Mouse (Mus musculus) embryonic facial prominence, embryonic 12.5 days (tissue): Measurements from ENCODE around the gene St13. TPM values are rescaled to one million over a fixed set of nuclear protein-coding genes. Genes with fewer than 3 reads are reported as not detected.

Experiments used
- ATAC-seq: fragments of 200-750 bp; cut with Nextera tagmentation; 2 replicates; pipeline ENCODE4 v1.8.0; 2017; ENCODE audit not compliant: insufficient number of reproducible peaks, insufficient read depth, low FRiP score, low TSS enrichment
- H3K27ac ChIP-seq: fragments of 300-500 bp; sonication (generic); 2 replicates; pipeline ENCODE4 v1.5.1; 2016; ENCODE audit warnings: mild to moderate bottlenecking
- H3K27me3 ChIP-seq: fragments of 300-500 bp; sonication (generic); 2 replicates; pipeline ENCODE4 v1.6.1; 2016; ENCODE audit warnings: mild to moderate bottlenecking, moderate library complexity
- H3K36me3 ChIP-seq: fragments of 300-500 bp; sonication (generic); 2 replicates; pipeline ENCODE4 v1.6.1; 2016; ENCODE audit warnings: mild to moderate bottlenecking
- H3K4me1 ChIP-seq: fragments of 300-500 bp; sonication (generic); 2 replicates; pipeline ENCODE4 v1.6.1; 2016
- H3K4me2 ChIP-seq: fragments of 300-500 bp; sonication (generic); replicated peaks from 2 replicates; pipeline ENCODE4 v1.6.1; 2016; ENCODE audit warnings: mild to moderate bottlenecking, moderate library complexity
- H3K4me3 ChIP-seq: fragments of 300-500 bp; sonication (generic); 2 replicates; pipeline ENCODE4 v1.5.1; 2016; ENCODE audit warnings: mild to moderate bottlenecking
- H3K9ac ChIP-seq: fragments of 300-500 bp; sonication (generic); 2 replicates; pipeline ENCODE4 v1.6.1; 2016; ENCODE audit warnings: mild to moderate bottlenecking, moderate library complexity
- H3K9me3 ChIP-seq: fragments of 300-500 bp; sonication (generic); 2 replicates; pipeline ENCODE4 v1.6.1; 2016; ENCODE audit warnings: mild to moderate bottlenecking, moderate library complexity
- WGBS: fragments of 180-500 bp; shearing (Covaris S2); methylation state at CpG from one replicate; pipeline ENCODE4 v1.1.7; 2016; 5-methylcytosine and 5-hydroxymethylcytosine counted together
- polyA plus RNA-seq: library from polyadenylated mRNA; unstranded; fragments of >200 nt; fragmentation: Nextera tagmentation; extraction: Ambion mirVana; gene quantifications from 2 replicates; pipeline ENCODE4 v1.2.1, GENCODE M21; 2016

St13 gene
- polyA plus RNA-seq, 1 experiment from 2014 or later: 207 TPM

- Histone ChIP-seq H3K9me3 (no peaks in the 10 kb centered on the region), H3K4me3 (no peak overlapping the region), H3K27me3 (no peaks in the 10 kb centered on the region), H3K9ac (no peak overlapping the region), H3K36me3 (peaks cover 5% of the 10 kb centered on the region), H3K4me1 (peaks cover 4% of the 10 kb centered on the region; the same call in 1 of the 2 replicates), H3K27ac (no peak overlapping the region), H3K4me2 (no peak overlapping the region)
- ATAC-seq: no peak
- 87% methylated on average over 2 of the region's 2 CpGs for WGBS
Observed at GRCm38 (mm10) chr15:81347466-81347865, 52.4 kb downstream of the St13 start.

GRCm38 (mm10) chr15:81341426-81341825 is 58.5 kb downstream of the St13 start:
- Histone ChIP-seq H3K27ac (no peak overlapping the region), H3K36me3 (peaks cover 28% of the 10 kb centered on the region), H3K4me1 (no peaks in the 10 kb centered on the region), H3K4me3 (no peak overlapping the region), H3K27me3 (no peaks in the 10 kb centered on the region), H3K4me2 (no peak overlapping the region), H3K9ac (no peak overlapping the region), H3K9me3 (no peaks in the 10 kb centered on the region)
- no peak for ATAC-seq
- 93% methylated on average over 2 of the region's 2 CpGs for WGBS

GRCm38 (mm10) chr15:81339158-81339557 is 60.7 kb downstream of the St13 start:
- Histone ChIP-seq H3K4me1 (no peaks in the 10 kb centered on the region), H3K36me3 (peaks cover 41% of the 10 kb centered on the region), H3K9ac (no peak overlapping the region), H3K4me3 (no peak overlapping the region), H3K4me2 (no peak overlapping the region), H3K9me3 (no peaks in the 10 kb centered on the region), H3K27me3 (no peaks in the 10 kb centered on the region), H3K27ac (no peak overlapping the region)
- ATAC-seq: no peak
- 92% methylated on average over 3 of the region's 3 CpGs for WGBS

- H3K4me2 ChIP-seq: no peak overlapping the region
- no peak overlapping the region for H3K4me3 ChIP-seq
- WGBS: 86% methylated on average over 5 of the region's 5 CpGs
- ATAC-seq: no peak
- no peaks in the 10 kb centered on the region for H3K4me1 ChIP-seq
- no peaks in the 10 kb centered on the region for H3K27me3 ChIP-seq
- no peak overlapping the region for H3K27ac ChIP-seq
- peaks cover 53% of the 10 kb centered on the region for H3K36me3 ChIP-seq
- no peaks in the 10 kb centered on the region for H3K9me3 ChIP-seq
- no peak overlapping the region for H3K9ac ChIP-seq
Observed at GRCm38 (mm10) chr15:81336466-81336865, 63.4 kb downstream of the St13 start.

- Histone ChIP-seq H3K4me1 (peaks cover 10% of the 10 kb centered on the region; the same call in 1 of the 2 replicates), H3K27ac (no peak overlapping the region), H3K27me3 (no peaks in the 10 kb centered on the region), H3K9ac (no peak overlapping the region), H3K9me3 (no peaks in the 10 kb centered on the region), H3K4me2 (no peak overlapping the region), H3K36me3 (peaks cover 55% of the 10 kb centered on the region), H3K4me3 (no peak overlapping the region)
- no peak for ATAC-seq
- WGBS: 93% methylated on average over 4 of the region's 4 CpGs
Observed at GRCm38 (mm10) chr15:81332517-81332916, 67.4 kb downstream of the St13 start.

GRCm38 (mm10) chr15:81330816-81331433 is 69.0 kb downstream of the St13 start:
- Histone ChIP-seq H3K27me3 (no peaks in the 10 kb centered on the region), H3K9ac (no peak overlapping the region), H3K27ac (no peak overlapping the region), H3K36me3 (peaks cover 56% of the 10 kb centered on the region), H3K4me1 (peaks cover 10% of the 10 kb centered on the region; the same call in 1 of the 2 replicates), H3K4me3 (no peak overlapping the region), H3K4me2 (no peak overlapping the region), H3K9me3 (no peaks in the 10 kb centered on the region)
- ATAC-seq: no peak
- WGBS: 61% methylated on average over 3 of the region's 3 CpGs

- no peak overlapping the region for H3K4me2 ChIP-seq
- no peak overlapping the region for H3K4me3 ChIP-seq
- H3K27ac ChIP-seq: no peak overlapping the region
- H3K4me1 ChIP-seq: peaks cover 10% of the 10 kb centered on the region; the same call in 1 of the 2 replicates
- H3K9ac ChIP-seq: no peak overlapping the region
- no peaks in the 10 kb centered on the region for H3K27me3 ChIP-seq
- H3K36me3 ChIP-seq: peaks cover 59% of the 10 kb centered on the region
- WGBS: 34% methylated on average over 5 of the region's 5 CpGs
- no peak for ATAC-seq
- H3K9me3 ChIP-seq: no peaks in the 10 kb centered on the region
Observed at GRCm38 (mm10) chr15:81329721-81330369, 70.0 kb downstream of the St13 start.

- Histone ChIP-seq H3K9me3 (no peaks in the 10 kb centered on the region), H3K4me1 (peaks cover 10% of the 10 kb centered on the region; the same call in 1 of the 2 replicates), H3K4me3 (no peak overlapping the region), H3K9ac (no peak overlapping the region), H3K27me3 (no peaks in the 10 kb centered on the region), H3K4me2 (no peak overlapping the region), H3K36me3 (peaks cover 49% of the 10 kb centered on the region), H3K27ac (no peak overlapping the region)
- ATAC-seq: no peak
- 94% methylated on average over 7 of the region's 7 CpGs for WGBS
Observed at GRCm38 (mm10) chr15:81327501-81327900, 72.4 kb downstream of the St13 start.

GRCm38 (mm10) chr15:81324979-81325378 is 74.9 kb downstream of the St13 start:
- Histone ChIP-seq H3K36me3 (peaks cover 73% of the 10 kb centered on the region), H3K4me3 (no peak overlapping the region), H3K9ac (no peak overlapping the region), H3K4me1 (0 out of 2 replicates have a peak, but pooled peaks cover 2% of the 10 kb centered on the region), H3K9me3 (no peaks in the 10 kb centered on the region), H3K27ac (no peak overlapping the region), H3K27me3 (no peaks in the 10 kb centered on the region), H3K4me2 (no peak overlapping the region)
- whole genome bisulfite sequencing: 57% methylated on average over 4 of the region's 4 CpGs
- no peak for ATAC-seq

- Histone ChIP-seq H3K4me1 (no peaks in the 10 kb centered on the region), H3K9me3 (0 out of 2 replicates have a peak, but pooled peaks cover 3% of the 10 kb centered on the region), H3K36me3 (peaks cover 62% of the 10 kb centered on the region), H3K4me3 (no peak overlapping the region), H3K27me3 (no peaks in the 10 kb centered on the region), H3K4me2 (no peak overlapping the region), H3K27ac (no peak overlapping the region), H3K9ac (no peak overlapping the region)
- 92% methylated on average over 3 of the region's 3 CpGs for WGBS
- no peak for ATAC-seq
Observed at GRCm38 (mm10) chr15:81320137-81320536, 79.7 kb downstream of the St13 start.

- H3K36me3 ChIP-seq: peaks cover 58% of the 10 kb centered on the region
Observed at GRCm38 (mm10) chr15:81319462-81319861, 80.4 kb downstream of the St13 start.

GRCm38 (mm10) chr15:81313928-81314327 is 85.9 kb downstream of the St13 start:
- ATAC-seq: no peak
- Histone ChIP-seq H3K27ac (no peak overlapping the region), H3K4me3 (no peak overlapping the region), H3K36me3 (peaks cover 13% of the 10 kb centered on the region), H3K9me3 (0 out of 2 replicates have a peak, but pooled peaks cover 3% of the 10 kb centered on the region), H3K4me1 (no peaks in the 10 kb centered on the region), H3K27me3 (no peaks in the 10 kb centered on the region), H3K9ac (no peak overlapping the region), H3K4me2 (no peak overlapping the region)
- whole genome bisulfite sequencing: 94% methylated on average over 3 of the region's 3 CpGs

More at GRCm38 (mm10) chr15:81319462-81319861, 80.4 kb downstream of the St13 start:
- Histone ChIP-seq H3K9ac (no peak overlapping the region), H3K9me3 (0 out of 2 replicates have a peak, but pooled peaks cover 3% of the 10 kb centered on the region), H3K4me1 (no peaks in the 10 kb centered on the region), H3K4me3 (no peak overlapping the region), H3K4me2 (no peak overlapping the region), H3K27ac (no peak overlapping the region), H3K27me3 (no peaks in the 10 kb centered on the region)
- no peak for ATAC-seq
- 92% methylated on average over 9 of the region's 9 CpGs for WGBS
